Mouse (Mus musculus): Measurements from ENCODE around the gene Fshr. TPM values are rescaled to one million over a fixed set of nuclear protein-coding genes. Genes with fewer than 3 reads are reported as not detected.

Gene Fshr
- polyA plus RNA-seq, 1 experiment from 2014 or later: not detected

GRCm38 (mm10) chr17:88966028-88966427, 234.4 kb downstream of the Fshr start:
- ATAC-seq (ENCODE audit: insufficient read depth): no peak
- Histone ChIP-seq H3K9ac (no peak overlapping the region), H3K4me3 (replicated peaks) (no peak overlapping the region), H3K36me3 (replicated peaks) (no peaks in the 10 kb centered on the region), H3K27ac (replicated peaks) (no peak overlapping the region), H3K9me3 (replicated peaks) (no peaks in the 10 kb centered on the region), H3K4me1 (replicated peaks) (no peaks in the 10 kb centered on the region), H3K27me3 (no peaks in the 10 kb centered on the region), H3K4me2 (no peak overlapping the region)
- 55% methylated on average over 3 of the region's 3 CpGs for WGBS (ENCODE audit: insufficient replicate concordance)

- H3K9ac ChIP-seq: no peak overlapping the region
Observed at GRCm38 (mm10) chr17:88954011-88954410, 246.5 kb downstream of the Fshr start.

GRCm38 (mm10) chr17:88938153-88938681, 262.3 kb downstream of the Fshr start:
- Histone ChIP-seq H3K4me1 (replicated peaks) (no peaks in the 10 kb centered on the region), H3K4me2 (no peak overlapping the region), H3K36me3 (replicated peaks) (no peaks in the 10 kb centered on the region), H3K4me3 (replicated peaks) (no peak overlapping the region), H3K9me3 (replicated peaks) (no peaks in the 10 kb centered on the region; the same call in 1 of the 2 replicates), H3K9ac (no peak overlapping the region), H3K27me3 (no peaks in the 10 kb centered on the region), H3K27ac (replicated peaks) (no peak overlapping the region)
- no peak for ATAC-seq (ENCODE audit: insufficient read depth)
- WGBS (ENCODE audit: insufficient replicate concordance): 41% methylated on average over 4 of the region's 4 CpGs

More at GRCm38 (mm10) chr17:88954011-88954410, 246.5 kb downstream of the Fshr start:
- no peaks in the 10 kb centered on the region for H3K4me1 ChIP-seq (replicated peaks)
- H3K9me3 ChIP-seq (replicated peaks): no peaks in the 10 kb centered on the region
- ATAC-seq (ENCODE audit: insufficient read depth): no peak
- H3K4me2 ChIP-seq: no peak overlapping the region
- no peak overlapping the region for H3K4me3 ChIP-seq (replicated peaks)
- whole genome bisulfite sequencing (ENCODE audit: insufficient replicate concordance): 12% methylated on average over 5 of the region's 5 CpGs
- no peak overlapping the region for H3K27ac ChIP-seq (replicated peaks)
- H3K27me3 ChIP-seq: no peaks in the 10 kb centered on the region
- H3K36me3 ChIP-seq (replicated peaks): no peaks in the 10 kb centered on the region

- Histone ChIP-seq H3K9me3 (replicated peaks) (no peaks in the 10 kb centered on the region; the same call in 1 of the 2 replicates), H3K4me2 (no peak overlapping the region), H3K4me1 (replicated peaks) (no peaks in the 10 kb centered on the region), H3K27ac (replicated peaks) (no peak overlapping the region), H3K27me3 (no peaks in the 10 kb centered on the region), H3K4me3 (replicated peaks) (no peak overlapping the region), H3K36me3 (replicated peaks) (no peaks in the 10 kb centered on the region), H3K9ac (no peak overlapping the region)
- no peak for ATAC-seq (ENCODE audit: insufficient read depth)
- 37% methylated on average over 7 of the region's 7 CpGs for WGBS (ENCODE audit: insufficient replicate concordance)
Observed at GRCm38 (mm10) chr17:88937341-88938152, 262.9 kb downstream of the Fshr start.

GRCm38 (mm10) chr17:88936941-88937340, 263.5 kb downstream of the Fshr start:
- no peak overlapping the region for H3K4me3 ChIP-seq (replicated peaks)
- ATAC-seq (ENCODE audit: insufficient read depth): no peak
- H3K4me1 ChIP-seq (replicated peaks): no peaks in the 10 kb centered on the region
- WGBS (ENCODE audit: insufficient replicate concordance): 63% methylated on average over 3 of the region's 3 CpGs
- H3K9me3 ChIP-seq (replicated peaks): no peaks in the 10 kb centered on the region; the same call in 1 of the 2 replicates
- no peak overlapping the region for H3K4me2 ChIP-seq
- H3K27ac ChIP-seq (replicated peaks): no peak overlapping the region
- H3K36me3 ChIP-seq (replicated peaks): no peaks in the 10 kb centered on the region
- H3K9ac ChIP-seq: no peak overlapping the region
- H3K27me3 ChIP-seq: no peaks in the 10 kb centered on the region
